Mouse (Mus musculus): ENCODE data around the gene Fau. TPM values are rescaled to one million over a fixed set of nuclear protein-coding genes. Genes with fewer than 3 reads are reported as not detected.
"Not testable (repeated sequence)": the region's sequence is repeated elsewhere in the genome, so short reads cannot be mapped to it uniquely, and the experiment has no call there.

Fau gene
- polyA plus RNA-seq, 1 experiment: 1,239 TPM

DNA sequence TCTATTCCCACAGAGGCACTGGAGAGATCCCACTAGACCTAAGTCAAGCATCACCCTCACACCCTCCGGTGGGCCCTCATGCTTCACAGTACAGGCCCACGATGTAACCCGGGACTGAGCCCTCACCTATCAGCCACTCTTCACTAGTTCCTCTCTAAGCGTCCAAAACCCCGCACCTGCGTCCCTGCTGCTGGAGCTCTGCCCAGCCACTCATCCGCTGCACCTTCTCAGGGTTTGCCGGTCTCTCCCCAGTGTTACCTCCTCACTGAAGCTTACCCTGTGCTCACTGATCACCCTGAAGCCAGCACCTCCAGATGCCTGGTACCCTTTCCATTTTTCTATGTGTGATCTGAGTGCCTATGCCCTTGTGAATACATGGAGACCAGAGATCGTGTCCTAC lies 15.4 kb upstream of the Fau start:
- Histone ChIP-seq H3K9ac (ENCODE audit: low read depth, poor library complexity, severe bottlenecking) (no peak overlapping the region), H3K36me3 (ENCODE audit: control insufficient read depth, insufficient read depth, low read length, poor library complexity, severe bottlenecking) (no peaks in the 10 kb centered on the region), H3K27ac (ENCODE audit: insufficient read depth, low read length) (no peak overlapping the region), H3K4me1 (ENCODE audit: control insufficient read depth, insufficient read depth, low read length) (no peaks in the 10 kb centered on the region), H3K27me3 (ENCODE audit: control insufficient read depth, insufficient read depth, low read length, poor library complexity, severe bottlenecking) (no peaks in the 10 kb centered on the region), H3K9me3 (replicated peaks; ENCODE audit: control insufficient read depth, insufficient read depth, low read length, poor library complexity, severe bottlenecking) (no peaks in the 10 kb centered on the region), H3K4me3 (ENCODE audit: low read depth, low read length) (no peak overlapping the region)
- no peak for TF ChIP-seq POLR2A (IDR thresholded peaks at IDR 0.05; ENCODE audit: insufficient read depth, low read length)
- TF ChIP-seq EP300 (IDR thresholded peaks at IDR 0.05; ENCODE audit: insufficient read depth, low read depth, low read length): no peak
- TF ChIP-seq CTCF (IDR thresholded peaks at IDR 0.05; ENCODE audit: low read depth, low read length): no peak

DNA sequence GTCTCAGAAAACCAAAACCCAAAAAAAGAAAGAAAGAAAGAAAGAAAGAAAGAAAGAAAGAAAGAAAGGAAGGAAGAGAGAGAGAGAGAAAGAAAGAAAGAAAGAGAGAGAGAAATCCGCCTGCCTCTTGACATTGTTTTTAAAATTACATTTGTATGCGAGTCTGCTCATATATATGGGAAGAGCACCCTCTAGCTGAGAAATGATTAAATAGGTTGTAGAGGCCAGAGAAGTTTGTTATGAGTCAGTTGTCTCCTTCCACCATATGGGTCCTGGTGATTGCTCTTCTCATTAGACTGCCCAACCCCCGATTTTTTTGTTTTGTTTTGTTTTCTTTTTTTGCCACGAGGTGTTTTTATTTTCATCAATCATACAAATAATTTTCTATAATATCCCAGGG lies 13.5 kb upstream of the Fau start:
- not testable (repeated sequence) for H3K9ac ChIP-seq (ENCODE audit: low read depth, poor library complexity, severe bottlenecking); H3K4me1 ChIP-seq (ENCODE audit: control insufficient read depth, insufficient read depth, low read length); H3K27ac ChIP-seq (ENCODE audit: insufficient read depth, low read length); H3K36me3 ChIP-seq (ENCODE audit: control insufficient read depth, insufficient read depth, low read length, poor library complexity, severe bottlenecking); H3K9me3 ChIP-seq (replicated peaks; ENCODE audit: control insufficient read depth, insufficient read depth, low read length, poor library complexity, severe bottlenecking); H3K4me3 ChIP-seq (ENCODE audit: low read depth, low read length); H3K27me3 ChIP-seq (ENCODE audit: control insufficient read depth, insufficient read depth, low read length, poor library complexity, severe bottlenecking)

DNA sequence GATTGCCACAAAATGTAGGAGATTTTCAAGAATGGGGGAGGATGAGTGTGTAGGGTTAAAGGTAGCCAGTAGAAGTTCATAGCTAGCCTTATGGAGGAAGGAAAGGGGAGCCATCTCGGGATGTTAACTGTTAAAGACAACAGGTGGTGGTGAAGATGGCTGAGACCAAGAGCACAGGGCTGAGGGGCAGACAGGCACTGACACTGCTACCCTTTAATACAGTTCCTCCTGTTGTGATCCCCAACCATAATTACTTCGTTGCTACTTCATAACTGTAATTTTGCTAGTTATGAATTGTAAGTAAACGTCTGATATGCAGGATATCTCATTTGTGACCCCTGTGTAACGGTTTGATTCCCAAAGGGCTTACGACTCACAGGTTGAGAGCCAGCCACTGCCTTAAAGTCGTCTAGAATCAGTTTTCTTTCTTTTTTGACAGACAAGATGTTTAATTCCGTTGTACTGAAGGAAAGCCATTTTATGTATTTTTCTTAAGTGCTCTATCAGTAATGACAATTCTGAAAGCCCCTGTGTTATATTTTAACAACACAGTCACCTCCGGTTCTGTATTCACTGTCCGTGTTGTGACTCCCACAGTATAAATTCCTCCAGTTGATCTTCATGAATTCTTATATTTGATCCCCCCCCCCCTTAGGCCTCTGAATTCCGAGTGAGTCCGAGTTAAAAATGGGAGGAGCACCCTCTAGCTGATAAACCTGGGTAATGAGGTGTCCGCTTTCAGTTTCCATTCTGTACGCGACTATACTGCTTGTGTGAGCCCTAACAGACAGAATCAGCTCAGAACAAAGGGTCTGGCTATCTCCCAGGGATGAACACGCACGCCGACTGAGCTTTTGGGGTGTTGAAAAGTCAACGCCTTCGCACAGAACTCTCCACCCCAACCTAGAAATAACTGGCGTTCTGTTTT lies 12.0 kb upstream of the Fau start:
- Histone ChIP-seq H3K4me1 (ENCODE audit: control insufficient read depth, insufficient read depth, low read length) (no peaks in the 10 kb centered on the region), H3K4me3 (ENCODE audit: low read depth, low read length) (peak overlapping the region; percentile 90), H3K9ac (ENCODE audit: low read depth, poor library complexity, severe bottlenecking) (peak overlapping the region; percentile 92), H3K27me3 (ENCODE audit: control insufficient read depth, insufficient read depth, low read length, poor library complexity, severe bottlenecking) (no peaks in the 10 kb centered on the region), H3K36me3 (ENCODE audit: control insufficient read depth, insufficient read depth, low read length, poor library complexity, severe bottlenecking) (peaks cover 22% of the 10 kb centered on the region), H3K9me3 (replicated peaks; ENCODE audit: control insufficient read depth, insufficient read depth, low read length, poor library complexity, severe bottlenecking) (no peaks in the 10 kb centered on the region), H3K27ac (ENCODE audit: insufficient read depth, low read length) (peak overlapping the region; percentile 66; the same call in 1 of the 2 replicates)
- TF ChIP-seq CTCF (IDR thresholded peaks at IDR 0.05; ENCODE audit: low read depth, low read length) (no peak), POLR2A (IDR thresholded peaks at IDR 0.05; ENCODE audit: insufficient read depth, low read length) (no peak), EP300 (IDR thresholded peaks at IDR 0.05; ENCODE audit: insufficient read depth, low read depth, low read length) (no peak)

GRCm38 (mm10) chr19:6046294-6047153 lies 11.1 kb upstream of the Fau start, which contains the start of gene Syvn1:
Gene Syvn1, plus strand, starts transcription at chr19:6046576.
- no peaks in the 10 kb centered on the region for H3K9me3 ChIP-seq (replicated peaks; ENCODE audit: control insufficient read depth, insufficient read depth, low read length, poor library complexity, severe bottlenecking)
- no peaks in the 10 kb centered on the region for H3K27me3 ChIP-seq (ENCODE audit: control insufficient read depth, insufficient read depth, low read length, poor library complexity, severe bottlenecking)
- H3K4me3 ChIP-seq (ENCODE audit: low read depth, low read length): peak within 1 kb of the TSS; percentile 95
- peaks cover 26% of the 10 kb centered on the region for H3K36me3 ChIP-seq (ENCODE audit: control insufficient read depth, insufficient read depth, low read length, poor library complexity, severe bottlenecking)
- H3K4me1 ChIP-seq (ENCODE audit: control insufficient read depth, insufficient read depth, low read length): no peaks in the 10 kb centered on the region
- TF ChIP-seq EP300 (IDR thresholded peaks at IDR 0.05; ENCODE audit: insufficient read depth, low read depth, low read length) (0 out of 2 replicates have a peak, but pooled peaks have one; percentile 19), CTCF (IDR thresholded peaks at IDR 0.05; ENCODE audit: low read depth, low read length) (no peak), POLR2A (IDR thresholded peaks at IDR 0.05; ENCODE audit: insufficient read depth, low read length) (peak; percentile 58)
- H3K27ac ChIP-seq (ENCODE audit: insufficient read depth, low read length): peak within 1 kb of the TSS; percentile 66
- peak within 1 kb of the TSS; percentile 92 for H3K9ac ChIP-seq (ENCODE audit: low read depth, poor library complexity, severe bottlenecking)

- H3K27ac ChIP-seq (ENCODE audit: insufficient read depth, low read length): no peak overlapping the region
- H3K4me3 ChIP-seq (ENCODE audit: low read depth, low read length): peak overlapping the region; percentile 95
- no peaks in the 10 kb centered on the region for H3K9me3 ChIP-seq (replicated peaks; ENCODE audit: control insufficient read depth, insufficient read depth, low read length, poor library complexity, severe bottlenecking)
- TF ChIP-seq EP300 (IDR thresholded peaks at IDR 0.05; ENCODE audit: insufficient read depth, low read depth, low read length) (no peak), POLR2A (IDR thresholded peaks at IDR 0.05; ENCODE audit: insufficient read depth, low read length) (no peak), CTCF (IDR thresholded peaks at IDR 0.05; ENCODE audit: low read depth, low read length) (no peak)
- peaks cover 32% of the 10 kb centered on the region for H3K36me3 ChIP-seq (ENCODE audit: control insufficient read depth, insufficient read depth, low read length, poor library complexity, severe bottlenecking)
- H3K27me3 ChIP-seq (ENCODE audit: control insufficient read depth, insufficient read depth, low read length, poor library complexity, severe bottlenecking): no peaks in the 10 kb centered on the region
- H3K9ac ChIP-seq (ENCODE audit: low read depth, poor library complexity, severe bottlenecking): peak overlapping the region; percentile 92
- no peaks in the 10 kb centered on the region for H3K4me1 ChIP-seq (ENCODE audit: control insufficient read depth, insufficient read depth, low read length)
Observed at GRCm38 (mm10) chr19:6047154-6047898, 10.3 kb upstream of the Fau start.

Measured in ES-Bruce4 (cell line).